In the genomic region with DNA sequence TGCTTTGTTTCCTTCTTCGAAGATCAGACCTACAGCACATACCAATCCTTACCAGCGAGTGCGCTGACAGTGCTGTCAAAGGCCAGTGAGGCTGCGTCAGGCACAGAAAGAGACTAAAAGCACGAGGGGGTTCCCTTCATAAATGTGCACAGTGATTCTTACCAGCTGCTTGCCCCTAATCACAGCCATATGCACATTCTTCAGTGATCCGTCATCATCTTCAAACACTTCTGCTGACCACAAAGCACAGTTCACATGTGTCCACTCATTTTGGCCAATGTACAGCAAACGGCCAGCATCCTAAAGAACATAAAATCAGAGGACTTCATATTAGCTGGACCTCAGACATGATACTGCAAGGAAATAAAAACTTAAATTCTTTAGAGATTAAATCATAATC, we compare ENCODE assay signal across 14 mouse cellular contexts. TPM values are rescaled to one million over a fixed set of nuclear protein-coding genes. Genes with fewer than 3 reads are reported as not detected.
"Had no signal": no experiment of that assay in that cellular context is flagged by ENCODE, and none has a peak within 500 bp of the region (broad histone marks: within the 10 kb centered on the region; RNA-seq: fewer than 3 reads in every experiment).

No protein-coding gene starts in this region.

- H3K4me3 ChIP-seq: limb, embryonic 13.5 days; midbrain, embryonic 15.5 days; neural tube, embryonic 12.5 days had no signal

- H3K4me1 ChIP-seq: limb, embryonic 13.5 days; midbrain, embryonic 15.5 days; neural tube, embryonic 12.5 days had no signal

- H3K9me3 ChIP-seq: limb, embryonic 13.5 days; midbrain, embryonic 15.5 days; neural tube, embryonic 12.5 days had no signal

- H3K9ac ChIP-seq: limb, embryonic 13.5 days; liver, embryonic 14.5 days; midbrain, embryonic 15.5 days; neural tube, embryonic 12.5 days had no signal

- H3K27me3 ChIP-seq: limb, embryonic 13.5 days; midbrain, embryonic 15.5 days; neural tube, embryonic 12.5 days had no signal

- DNase-seq: kidney, adult 9 months; kidney, postnatal 14 days; left cerebral cortex, postnatal 4 days; lung, adult 2 months; lung, postnatal 4 days; thymus, postnatal 4 days had no signal

- H3K27ac ChIP-seq: limb, embryonic 13.5 days; liver, embryonic 14.5 days; midbrain, embryonic 15.5 days; neural tube, embryonic 12.5 days; stomach, postnatal 0 days had no signal

- ATAC-seq: midbrain, embryonic 15.5 days had no signal

- H3K4me2 ChIP-seq: limb, embryonic 13.5 days; midbrain, embryonic 11.5 days; midbrain, embryonic 15.5 days; neural tube, embryonic 12.5 days had no signal

RNA-seq across cellular contexts. Expression of a gene that starts 23.8 kb away (rescaled TPM):
- total RNA-seq: monocyte, adult 5-6 weeks had no signal
- polyA plus RNA-seq: limb, embryonic 13.5 days; midbrain, embryonic 11.5 days; midbrain, embryonic 15.5 days; neural tube, embryonic 12.5 days had no signal

RNA-seq across cellular contexts. Expression of a gene that starts 27.6 kb away (rescaled TPM):
- total RNA-seq: neutrophil, adult 5-6 weeks had no signal
